Mouse (Mus musculus) kidney, embryonic 16.5 days (tissue): ENCODE measurements around the gene Nmnat2. TPM values are rescaled to one million over a fixed set of nuclear protein-coding genes. Genes with fewer than 3 reads are reported as not detected.

Experiments
- ATAC-seq: fragments of 200-750 bp; cut with Nextera tagmentation; 2 replicates; pipeline ENCODE4 v1.8.0; 2017; ENCODE audit warnings: moderate TSS enrichment; ENCODE audit not compliant: low FRiP score, low TSS enrichment
- H3K27ac ChIP-seq: fragments of 300-500 bp; sonication (generic); 2 replicates; pipeline ENCODE4 v1.5.1; 2014; ENCODE audit warnings: low read length
- H3K27me3 ChIP-seq: fragments of 300-500 bp; sonication (generic); 2 replicates; pipeline ENCODE4 v1.6.1; 2014; ENCODE audit warnings: low read length, control low read depth, mixed read lengths; ENCODE audit not compliant: insufficient read depth
- H3K36me3 ChIP-seq: fragments of 300-500 bp; sonication (generic); 2 replicates; pipeline ENCODE4 v1.6.1; 2014; ENCODE audit warnings: low read length, control low read depth, mixed read lengths; ENCODE audit not compliant: insufficient read depth
- H3K4me1 ChIP-seq: fragments of 300-500 bp; sonication (generic); 2 replicates; pipeline ENCODE4 v1.6.1; 2014; ENCODE audit warnings: low read length, control low read depth, mixed read lengths; ENCODE audit not compliant: insufficient read depth
- H3K4me2 ChIP-seq: fragments of 300-500 bp; sonication (generic); replicated peaks from 2 replicates; pipeline ENCODE4 v1.6.1; 2014; ENCODE audit warnings: low read depth, low read length
- H3K4me3 ChIP-seq: fragments of 300-500 bp; sonication (generic); 2 replicates; pipeline ENCODE4 v1.5.1; 2014; ENCODE audit warnings: mild to moderate bottlenecking, low read length
- H3K9ac ChIP-seq: fragments of 300-500 bp; sonication (generic); replicated peaks from 2 replicates; pipeline ENCODE4 v1.6.1; 2014; ENCODE audit warnings: low read length
- H3K9me3 ChIP-seq: fragments of 300-500 bp; sonication (generic); 2 replicates; pipeline ENCODE4 v1.6.1; 2016; ENCODE audit warnings: low read length, control low read depth
- whole genome bisulfite sequencing: fragments of 180-500 bp; shearing (Covaris S2); extraction: QIAGEN DNeasy Blood & Tissue Kit; methylation state at CpG from one replicate; pipeline ENCODE4 v1.1.7; 2014; 5-methylcytosine and 5-hydroxymethylcytosine counted together
- polyA plus RNA-seq: library from polyadenylated mRNA; unstranded; fragments of >200 nt; fragmentation: Nextera tagmentation; extraction: Ambion mirVana; gene quantifications from 2 replicates; pipeline ENCODE4 v1.2.1, GENCODE M21; 2015

The Nmnat2 gene
- polyA plus RNA-seq, 1 experiment from 2014 or later: 0.86 TPM

DNA sequence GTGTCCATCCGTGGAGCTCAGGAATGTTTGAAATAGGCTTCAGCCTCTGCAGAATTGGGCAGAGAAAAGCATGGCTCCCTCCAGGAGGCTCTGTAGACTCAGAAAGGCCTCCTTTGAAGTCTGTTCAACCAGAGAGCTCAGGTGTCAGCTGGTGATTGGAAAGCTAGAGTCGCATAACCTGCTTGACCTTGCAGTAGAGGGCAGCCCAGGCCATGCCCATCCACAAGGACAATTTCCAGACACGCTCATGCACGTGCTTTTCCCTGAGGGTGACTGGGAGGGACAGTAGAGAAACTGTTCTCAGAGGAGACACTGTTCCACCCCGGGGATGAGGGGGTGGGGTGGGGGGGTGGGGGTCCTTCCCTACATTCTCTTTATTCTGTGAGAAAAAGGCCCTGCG, 76.6 kb downstream of the Nmnat2 start:
- Histone ChIP-seq H3K27ac (no peak overlapping the region), H3K9me3 (0 out of 2 replicates have a peak, but pooled peaks cover 2% of the 10 kb centered on the region), H3K9ac (no peak overlapping the region), H3K36me3 (no peaks in the 10 kb centered on the region), H3K4me3 (no peak overlapping the region), H3K4me2 (no peak overlapping the region), H3K4me1 (no peaks in the 10 kb centered on the region; the same call in 1 of the 2 replicates), H3K27me3 (no peaks in the 10 kb centered on the region)
- no peak for ATAC-seq
- WGBS: 54% methylated on average over 6 of the region's 6 CpGs

DNA sequence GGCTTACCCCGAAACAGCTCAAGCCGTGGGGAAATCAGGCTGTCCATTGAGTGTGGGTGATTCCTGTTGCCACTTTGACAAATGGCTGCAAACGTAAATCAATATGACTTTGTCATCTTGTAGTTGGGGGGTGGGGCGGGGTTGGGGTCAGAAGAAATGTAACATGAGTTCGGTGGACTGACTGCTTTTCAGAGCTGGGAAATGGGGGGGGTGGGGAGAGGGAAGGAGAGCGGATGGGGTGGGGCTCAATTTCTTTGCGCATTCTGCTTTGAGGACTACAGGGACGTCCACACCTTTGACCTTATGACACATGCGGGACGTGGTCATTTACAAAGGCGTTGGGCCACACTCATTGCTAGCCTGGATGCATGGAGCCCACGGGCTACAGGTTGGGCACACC, 77.2 kb downstream of the Nmnat2 start:
- H3K36me3 ChIP-seq: no peaks in the 10 kb centered on the region
- no peak overlapping the region for H3K4me3 ChIP-seq
- H3K4me1 ChIP-seq: no peaks in the 10 kb centered on the region; the same call in 1 of the 2 replicates
- 0 out of 2 replicates have a peak, but pooled peaks cover 2% of the 10 kb centered on the region for H3K9me3 ChIP-seq
- H3K4me2 ChIP-seq: no peak overlapping the region
- H3K27ac ChIP-seq: no peak overlapping the region
- no peak for ATAC-seq
- 57% methylated on average over 12 of the region's 12 CpGs for WGBS
- H3K27me3 ChIP-seq: no peaks in the 10 kb centered on the region
- no peak overlapping the region for H3K9ac ChIP-seq

DNA sequence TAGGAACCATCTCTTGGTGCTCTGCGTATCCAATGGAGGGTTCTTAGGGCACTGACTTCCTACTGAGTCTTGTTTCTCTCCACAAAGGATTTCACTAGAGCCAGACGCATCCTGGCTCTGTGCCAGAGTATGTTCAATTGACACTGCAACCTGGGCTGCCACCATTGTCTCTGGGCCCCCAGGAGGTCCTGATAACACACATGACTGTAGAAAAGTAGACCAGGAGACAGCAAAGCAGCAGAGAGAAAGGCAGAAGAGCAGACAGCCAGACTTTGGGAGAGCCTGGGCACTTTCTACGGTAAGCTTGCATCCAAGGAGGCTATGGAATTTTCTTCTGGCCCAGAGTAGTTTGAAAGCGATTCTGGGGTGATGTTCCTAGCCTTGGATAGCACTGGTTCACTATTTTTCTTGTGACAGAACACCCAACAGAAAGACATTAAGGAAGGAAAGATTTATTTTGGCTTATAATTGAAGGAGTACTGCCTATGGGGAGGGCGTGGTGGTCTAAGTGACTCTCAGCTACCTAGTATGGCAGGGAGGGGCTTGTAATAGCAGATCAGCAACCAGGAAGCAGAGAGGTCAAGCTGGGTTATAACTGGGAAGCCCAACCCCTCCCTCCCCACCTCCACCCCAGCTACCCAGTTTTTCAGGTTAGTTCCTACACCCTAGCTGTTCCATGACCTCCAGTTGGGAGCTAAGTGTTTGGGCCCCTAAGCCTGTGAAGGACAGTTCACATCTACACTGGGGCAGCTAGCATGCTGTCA, 78.5 kb downstream of the Nmnat2 start:
- H3K27me3 ChIP-seq: no peaks in the 10 kb centered on the region
- H3K9me3 ChIP-seq: 0 out of 2 replicates have a peak, but pooled peaks cover 4% of the 10 kb centered on the region
- no peaks in the 10 kb centered on the region; the same call in 1 of the 2 replicates for H3K4me1 ChIP-seq
- ATAC-seq: no peak
- 68% methylated on average over 5 of the region's 5 CpGs for WGBS
- no peak overlapping the region for H3K4me2 ChIP-seq
- H3K27ac ChIP-seq: no peak overlapping the region
- no peaks in the 10 kb centered on the region for H3K36me3 ChIP-seq
- H3K4me3 ChIP-seq: no peak overlapping the region
- no peak overlapping the region for H3K9ac ChIP-seq

DNA sequence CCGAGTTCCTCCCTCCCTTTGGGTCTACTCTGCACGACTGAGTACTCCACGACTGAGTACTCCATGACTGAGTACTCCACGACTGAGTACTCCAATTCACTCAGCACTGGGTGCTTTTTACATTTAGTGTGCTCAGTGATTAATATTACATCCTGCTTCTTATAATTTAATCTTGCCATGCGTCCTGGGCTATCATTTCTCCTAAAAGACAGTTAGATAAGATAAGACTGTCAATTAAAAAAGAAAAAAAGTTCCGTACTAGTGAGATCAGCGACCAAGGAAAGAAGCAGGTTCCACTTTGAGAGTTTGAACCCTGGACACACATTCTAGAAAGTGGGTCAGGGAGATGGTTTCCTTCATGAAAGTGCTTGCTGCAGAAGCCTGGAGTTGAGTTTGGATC, 79.3 kb downstream of the Nmnat2 start:
- WGBS: 74% methylated on average over 7 of the region's 7 CpGs
- Histone ChIP-seq H3K4me2 (no peak overlapping the region), H3K9ac (no peak overlapping the region), H3K4me3 (no peak overlapping the region), H3K27ac (no peak overlapping the region), H3K36me3 (no peaks in the 10 kb centered on the region), H3K4me1 (no peaks in the 10 kb centered on the region; the same call in 1 of the 2 replicates), H3K9me3 (0 out of 2 replicates have a peak, but pooled peaks cover 9% of the 10 kb centered on the region), H3K27me3 (no peaks in the 10 kb centered on the region)
- no peak for ATAC-seq

DNA sequence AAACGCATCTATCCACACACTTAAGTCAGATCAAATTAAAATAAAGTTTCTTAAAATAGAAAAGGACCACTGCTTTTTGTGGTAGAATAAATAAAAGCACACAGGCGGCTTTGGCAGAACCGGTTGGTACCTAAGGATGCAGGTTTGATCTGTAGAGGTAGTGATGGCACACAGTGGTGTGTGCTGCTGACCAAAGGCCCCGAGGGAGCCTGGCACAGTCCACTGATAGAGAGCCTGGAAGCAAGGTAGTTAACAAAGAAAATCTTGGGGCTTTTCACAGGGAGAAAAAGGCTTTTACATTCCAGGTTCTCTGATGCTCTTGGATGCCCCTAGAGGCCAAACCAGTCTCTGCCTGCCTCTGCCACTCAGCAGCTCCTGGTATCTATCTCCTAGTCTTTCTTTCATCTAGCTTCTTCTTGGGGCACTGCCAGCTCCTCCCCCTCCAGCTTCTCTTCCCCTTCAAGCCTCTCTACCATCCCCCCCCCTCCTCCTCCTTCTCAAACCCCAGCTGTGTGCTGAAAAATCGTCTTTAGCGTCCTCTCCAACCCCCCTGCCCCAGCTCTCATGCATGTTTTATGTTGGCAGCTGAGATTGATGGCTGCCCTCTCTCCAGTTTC, 80.6 kb downstream of the Nmnat2 start:
- H3K4me3 ChIP-seq: no peak overlapping the region
- H3K9me3 ChIP-seq: 0 out of 2 replicates have a peak, but pooled peaks cover 7% of the 10 kb centered on the region
- 0 out of 2 replicates have a peak overlapping the region, but pooled peaks have one; percentile 61 for H3K27ac ChIP-seq
- H3K36me3 ChIP-seq: no peaks in the 10 kb centered on the region
- peaks cover 4% of the 10 kb centered on the region; the same call in 1 of the 2 replicates for H3K4me1 ChIP-seq
- H3K4me2 ChIP-seq: no peak overlapping the region; the same call in 1 of the 2 replicates
- no peaks in the 10 kb centered on the region for H3K27me3 ChIP-seq
- WGBS: 38% methylated on average over 6 of the region's 6 CpGs
- no peak overlapping the region for H3K9ac ChIP-seq
- peak; percentile 26 for ATAC-seq

- peaks cover 4% of the 10 kb centered on the region; the same call in 1 of the 2 replicates for H3K4me1 ChIP-seq
- no peak overlapping the region for H3K9ac ChIP-seq
- 0 out of 2 replicates have a peak, but pooled peaks cover 7% of the 10 kb centered on the region for H3K9me3 ChIP-seq
- H3K27me3 ChIP-seq: no peaks in the 10 kb centered on the region
- H3K27ac ChIP-seq: no peak overlapping the region
- WGBS: 61% methylated on average over 10 of the region's 10 CpGs
- no peak overlapping the region for H3K4me3 ChIP-seq
- no peaks in the 10 kb centered on the region for H3K36me3 ChIP-seq
- ATAC-seq: no peak
- H3K4me2 ChIP-seq: no peak overlapping the region
Measured at GRCm38 (mm10) chr1:153037353-153038345, 82.9 kb downstream of the Nmnat2 start.

- Histone ChIP-seq H3K27ac (no peak overlapping the region), H3K9me3 (0 out of 2 replicates have a peak, but pooled peaks cover 7% of the 10 kb centered on the region), H3K4me2 (no peak overlapping the region), H3K4me1 (peaks cover 4% of the 10 kb centered on the region; the same call in 1 of the 2 replicates), H3K36me3 (no peaks in the 10 kb centered on the region), H3K4me3 (no peak overlapping the region), H3K9ac (no peak overlapping the region), H3K27me3 (no peaks in the 10 kb centered on the region)
- peak; percentile 66; the same call in 1 of the 2 replicates for ATAC-seq
- WGBS: 48% methylated on average over 3 of the region's 3 CpGs
Measured at GRCm38 (mm10) chr1:153040091-153040490, 85.3 kb downstream of the Nmnat2 start.

- 70% methylated on average over 2 of the region's 2 CpGs for WGBS
- H3K4me1 ChIP-seq: peaks cover 4% of the 10 kb centered on the region; the same call in 1 of the 2 replicates
Measured at GRCm38 (mm10) chr1:153041046-153041445, 86.3 kb downstream of the Nmnat2 start.

DNA sequence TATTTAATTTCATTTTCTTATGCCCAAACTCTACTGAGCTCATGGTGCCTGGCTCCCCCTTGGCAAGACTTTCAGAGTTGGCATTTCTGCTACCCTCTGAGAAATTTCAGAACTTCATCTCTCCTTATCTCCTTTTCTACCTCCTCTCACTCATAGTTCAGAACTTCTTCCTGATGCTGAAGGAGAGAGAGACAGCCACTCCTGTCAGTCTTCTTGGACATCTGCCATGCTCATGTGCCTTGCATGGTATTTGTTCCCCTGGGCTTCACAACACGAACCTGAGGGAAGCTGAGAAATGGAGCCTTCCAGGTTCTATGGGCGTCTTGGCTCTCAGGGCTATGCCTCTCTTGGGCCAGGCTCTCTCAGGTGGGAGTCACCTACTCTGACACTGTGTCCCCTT, 87.5 kb downstream of the Nmnat2 start:
- H3K27me3 ChIP-seq: no peaks in the 10 kb centered on the region
- 0 out of 2 replicates have a peak, but pooled peaks cover 7% of the 10 kb centered on the region for H3K9me3 ChIP-seq
- H3K27ac ChIP-seq: no peak overlapping the region
- WGBS: 70% methylated on average over 2 of the region's 2 CpGs
- H3K4me2 ChIP-seq: no peak overlapping the region
- no peaks in the 10 kb centered on the region for H3K36me3 ChIP-seq
- ATAC-seq: no peak
- H3K9ac ChIP-seq: no peak overlapping the region
- H3K4me1 ChIP-seq: peaks cover 4% of the 10 kb centered on the region; the same call in 1 of the 2 replicates
- H3K4me3 ChIP-seq: no peak overlapping the region

More at GRCm38 (mm10) chr1:153041046-153041445, 86.3 kb downstream of the Nmnat2 start:
- H3K36me3 ChIP-seq: no peaks in the 10 kb centered on the region
- 0 out of 2 replicates have a peak, but pooled peaks cover 7% of the 10 kb centered on the region for H3K9me3 ChIP-seq
- ATAC-seq: no peak
- no peaks in the 10 kb centered on the region for H3K27me3 ChIP-seq
- no peak overlapping the region for H3K27ac ChIP-seq
- H3K9ac ChIP-seq: no peak overlapping the region
- no peak overlapping the region for H3K4me2 ChIP-seq
- H3K4me3 ChIP-seq: no peak overlapping the region
